Mouse (Mus musculus): ENCODE results near the gene Sptb. TPM values are rescaled to one million over a fixed set of nuclear protein-coding genes. Genes with fewer than 3 reads are reported as not detected.

Sptb gene
- 10 to 100 TPM; 15.2 to 47.1 TPM for total RNA-seq (2021)
- polyA plus RNA-seq (2012; rRNA removed), result 5.5 and 7.2 TPM in 2 replicates
- long read RNA-seq, partial matches to known transcripts, result 7 of 8 reads
- long read RNA-seq, other reads (novel, unspliced or antisense), result 1 of 8 reads

- DNase-seq, result peak; percentile 62
Observed at GRCm38 (mm10) chr12:76710351-76711100, at the start of gene Sptb. Sptb (minus strand) TSS chr12:76710547.

- DNase-seq, result peak; percentile 19
Observed at GRCm38 (mm10) chr12:76752652-76753318, 42.4 kb upstream of the Sptb start.

DNA sequence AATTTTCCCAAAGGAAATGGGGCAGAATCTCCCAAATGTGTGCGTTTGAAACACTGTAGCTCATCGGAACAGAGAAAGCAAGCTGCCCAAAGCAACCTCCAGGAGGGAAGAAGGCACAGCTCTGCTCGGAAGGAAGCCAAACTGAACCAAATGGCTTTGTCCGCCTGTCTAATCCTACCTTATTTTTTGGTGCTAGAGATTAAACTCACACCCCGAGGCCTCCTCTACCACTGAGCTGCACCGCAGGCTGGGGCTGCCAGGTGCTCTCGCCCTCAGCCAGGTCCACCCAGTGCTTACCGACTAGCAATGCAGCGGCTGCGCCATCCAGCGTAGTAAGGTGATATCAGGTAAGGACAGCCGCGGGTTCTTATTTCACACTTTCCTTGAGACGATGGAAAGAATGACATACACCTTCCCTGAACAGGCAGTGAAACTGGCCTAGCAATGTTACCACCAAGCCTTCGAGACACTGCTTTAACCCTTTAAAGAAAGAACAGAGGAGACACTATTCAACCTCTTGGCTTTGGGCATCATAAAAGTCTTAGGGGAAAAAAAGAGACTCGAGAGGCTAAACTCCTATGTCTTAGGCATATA lies 40.6 kb upstream of the Sptb start:
- DNase-seq, result no peak

GRCm38 (mm10) chr12:76727955-76728354 lies 17.6 kb upstream of the Sptb start:
- no peak for DNase-seq

GRCm38 (mm10) chr12:76722026-76722425 lies 11.7 kb upstream of the Sptb start:
- peak; percentile 15 for DNase-seq

DNA sequence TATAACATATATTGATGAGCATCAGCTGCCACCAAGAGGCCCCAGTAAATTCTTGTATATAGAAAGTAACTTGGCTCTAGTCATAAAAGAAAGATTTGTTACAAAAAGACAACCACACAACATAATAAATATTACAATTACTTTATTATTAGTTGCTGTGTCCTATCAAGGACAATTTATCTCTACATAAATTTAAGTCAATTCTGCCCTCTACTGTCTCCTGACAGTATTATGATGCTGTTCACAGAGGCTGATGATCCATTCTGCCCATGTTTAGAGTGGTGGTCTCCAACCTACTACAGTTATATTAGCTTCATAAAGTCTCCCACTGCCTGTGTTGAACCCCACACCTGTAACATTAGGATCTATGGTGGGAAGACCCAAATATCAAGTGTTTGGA lies 10.2 kb upstream of the Sptb start:
- no peak for DNase-seq

- DNase-seq, result no peak
Observed at GRCm38 (mm10) chr12:76718384-76718783, 8.0 kb upstream of the Sptb start.

DNA sequence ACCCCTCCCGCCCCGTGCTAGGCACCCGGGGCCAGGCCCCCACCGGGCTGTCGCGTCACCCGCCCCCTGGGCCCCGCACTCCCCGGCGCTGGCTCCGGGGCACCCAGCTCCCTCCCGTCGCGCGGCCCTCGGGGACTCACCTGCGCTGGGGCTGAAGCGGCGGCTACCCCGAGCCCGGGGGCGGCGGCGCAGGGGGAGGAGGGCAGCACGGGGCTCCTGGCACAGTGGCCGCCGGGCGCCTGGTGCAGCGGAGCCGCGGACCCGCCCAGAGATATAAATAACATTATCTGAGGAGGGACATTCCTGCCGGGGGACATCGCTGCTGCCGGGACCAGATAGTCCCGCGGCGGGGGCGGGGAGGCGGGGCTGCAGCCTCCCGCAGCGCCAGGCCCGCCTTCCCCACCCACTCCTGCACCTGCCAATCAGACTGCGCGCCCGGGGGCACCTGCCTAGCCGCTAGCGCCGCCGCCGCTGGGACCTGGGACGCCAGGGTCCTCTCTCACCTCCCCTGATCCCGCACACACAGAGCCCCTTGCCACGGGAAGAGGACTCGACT lies 474 bp downstream of the Sptb start:
- peak; percentile 89 for DNase-seq

- DNase-seq, result peak; percentile 79
Observed at GRCm38 (mm10) chr12:76708956-76709794, 1.2 kb downstream of the Sptb start.

- DNase-seq, result no peak
Observed at GRCm38 (mm10) chr12:76708181-76708580, 2.2 kb downstream of the Sptb start.

DNA sequence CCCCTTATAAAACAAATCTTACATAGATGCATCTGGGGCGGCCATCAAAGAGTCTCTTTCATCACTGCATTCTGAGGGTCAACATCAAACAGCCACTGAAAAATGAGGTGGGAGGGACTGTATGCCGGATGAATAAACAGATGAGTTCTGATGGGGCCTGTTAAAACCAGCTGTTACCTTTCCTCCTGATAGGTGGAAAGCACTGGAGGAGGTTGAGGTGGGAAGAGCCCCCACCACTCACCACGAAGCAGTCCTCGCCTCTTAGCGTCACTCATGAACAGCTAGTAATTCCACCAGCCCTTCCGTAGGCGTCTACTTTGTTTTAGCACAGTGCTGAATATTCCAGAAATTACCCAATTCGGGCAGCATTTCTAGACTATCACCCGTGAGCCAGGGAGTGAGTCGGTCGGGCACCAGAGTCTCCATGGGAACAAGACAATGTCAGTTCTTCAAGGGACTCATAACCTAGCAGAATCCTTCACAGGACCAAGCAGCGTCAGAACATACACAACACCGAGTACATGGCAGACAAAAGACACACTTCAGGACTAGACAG lies 13.9 kb downstream of the Sptb start:
- DNase-seq, result no peak

GRCm38 (mm10) chr12:76695773-76696172 lies 14.6 kb downstream of the Sptb start:
- no peak for DNase-seq

- DNase-seq, result peak; percentile 57
Observed at GRCm38 (mm10) chr12:76694801-76695505, 15.4 kb downstream of the Sptb start.

GRCm38 (mm10) chr12:76687498-76688200 lies 22.7 kb downstream of the Sptb start:
- no peak for DNase-seq

- DNase-seq, result no peak
Observed at GRCm38 (mm10) chr12:76685647-76686046, 24.7 kb downstream of the Sptb start.

GRCm38 (mm10) chr12:76684493-76684892 lies 25.9 kb downstream of the Sptb start:
- DNase-seq, result no peak

DNA sequence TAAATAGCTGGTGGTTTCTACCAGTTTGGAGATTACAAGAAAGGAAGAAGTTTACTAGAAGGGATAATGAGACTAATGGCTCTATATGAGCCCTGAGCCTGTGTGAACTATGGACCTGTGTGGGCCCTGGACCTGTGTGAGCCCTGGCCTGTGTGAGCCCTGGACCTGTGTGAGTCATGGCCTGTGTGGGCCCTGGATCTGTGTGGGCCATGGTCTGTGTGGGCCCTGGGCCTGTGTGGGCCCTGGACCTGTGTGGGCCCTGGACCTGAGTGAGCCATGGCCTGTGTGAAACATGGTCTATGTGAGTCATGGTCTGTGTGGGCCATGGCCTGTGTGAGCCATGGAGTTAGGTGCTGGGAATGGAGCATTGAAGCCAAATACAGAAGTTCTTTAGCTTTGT lies 28.4 kb downstream of the Sptb start:
- DNase-seq, result no peak

DNA sequence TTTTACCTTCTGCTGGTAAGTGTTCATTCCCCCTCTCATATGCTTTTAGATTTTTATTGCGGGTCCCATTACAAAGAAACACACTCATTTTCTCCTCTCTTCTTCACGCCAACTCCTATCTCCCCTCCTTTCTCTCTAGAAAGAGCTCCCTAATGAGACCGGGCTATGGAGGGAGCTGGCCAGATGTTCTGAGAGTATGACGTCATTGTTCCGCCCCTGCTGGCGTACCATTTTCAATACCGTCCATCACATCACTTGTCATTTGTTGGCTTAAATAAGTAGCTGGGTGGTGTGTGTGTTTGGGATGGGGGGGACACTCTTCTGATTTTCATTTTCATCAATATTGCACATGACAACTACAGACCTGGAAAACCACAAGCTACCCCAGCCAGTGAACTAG lies 33.3 kb downstream of the Sptb start:
- DNase-seq, result no peak

- DNase-seq, result no peak
Observed at GRCm38 (mm10) chr12:76676477-76676876, 33.9 kb downstream of the Sptb start.

GRCm38 (mm10) chr12:76675364-76675763 lies 35.0 kb downstream of the Sptb start:
- no peak for DNase-seq
